Mouse (Mus musculus) erythroblast, embryonic 14.5 days (primary cell): ENCODE data around the gene Olfr1497. TPM values are rescaled to one million over a fixed set of nuclear protein-coding genes. Genes with fewer than 3 reads are reported as not detected.

Experiments used
- H3K27me3 ChIP-seq: 2 replicates; pipeline ENCODE4 v1.6.1; 2012; ENCODE audit warnings: inconsistent platforms; ENCODE audit not compliant: control insufficient read depth
- H3K36me3 ChIP-seq: 2 replicates; pipeline ENCODE4 v1.6.1; 2012; ENCODE audit warnings: mild to moderate bottlenecking, inconsistent platforms; ENCODE audit not compliant: control insufficient read depth
- H3K4me1 ChIP-seq: 2 replicates; pipeline ENCODE4 v1.6.1; 2012; ENCODE audit warnings: inconsistent platforms; ENCODE audit not compliant: control insufficient read depth
- H3K4me3 ChIP-seq: replicated peaks from 2 replicates; pipeline ENCODE3; 2012; ENCODE audit warnings: moderate library complexity, mild to moderate bottlenecking, inconsistent platforms
- H3K9me3 ChIP-seq: 2 replicates; pipeline ENCODE4 v1.6.1; 2012; ENCODE audit warnings: low read length, inconsistent platforms, mixed read lengths; ENCODE audit not compliant: control insufficient read depth
- GATA1 ChIP-seq: IDR thresholded peaks from 2 replicates; pipeline ENCODE4 v1.6.1; 2012; ENCODE audit warnings: low read length, inconsistent platforms, mixed read lengths
- TAL1 ChIP-seq: IDR thresholded peaks from 3 replicates; pipeline ENCODE4 v1.6.1; 2012; ENCODE audit warnings: low read length, inconsistent platforms, mixed read lengths
- polyA plus RNA-seq: library from polyadenylated mRNA; stranded (reverse); fragments of >175 nt; gene quantifications from 2 replicates; pipeline ENCODE4 v1.2.3, GENCODE M21; 2012

Gene Olfr1497
- polyA plus RNA-seq, 1 experiment = not detected

DNA sequence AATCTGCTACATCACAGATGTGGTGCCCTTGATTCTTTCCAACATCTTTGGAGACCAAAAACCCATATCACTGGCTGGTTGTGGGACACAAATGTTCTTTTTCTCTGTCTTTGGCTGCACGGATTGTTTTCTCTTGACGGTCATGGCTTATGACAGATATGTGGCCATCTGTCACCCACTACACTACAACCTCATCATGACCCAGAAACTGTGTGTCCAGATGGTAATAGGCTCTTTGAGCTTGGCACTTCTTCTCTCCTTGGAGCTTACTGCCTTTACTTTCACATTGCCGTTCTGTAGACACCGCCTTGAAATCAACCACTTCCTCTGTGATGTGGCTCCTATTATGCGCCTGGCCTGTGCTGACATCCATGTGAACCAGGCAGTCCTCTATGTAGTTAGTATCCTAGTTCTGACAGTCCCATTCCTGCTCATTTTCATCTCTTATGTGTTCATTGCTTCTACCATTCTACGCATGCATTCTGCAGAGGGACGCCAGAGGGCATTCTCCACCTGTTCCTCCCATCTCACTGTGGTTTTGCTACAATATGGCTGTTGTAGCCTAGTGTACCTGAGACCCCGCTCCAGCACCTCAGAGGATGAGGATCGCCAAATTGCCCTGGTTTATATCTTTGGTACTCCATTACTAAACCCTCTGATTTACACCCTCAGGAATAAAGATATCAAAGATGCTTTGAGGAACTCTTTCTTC lies 29.3 kb downstream of the Olfr1497 start:
- no peaks in the 10 kb centered on the region for H3K4me1 ChIP-seq
- no peaks in the 10 kb centered on the region for H3K27me3 ChIP-seq
- H3K4me3 ChIP-seq = no peak overlapping the region
- H3K9me3 ChIP-seq = peaks cover 4% of the 10 kb centered on the region
- TF ChIP-seq GATA1 (no peak), TAL1 (no peak)
- no peaks in the 10 kb centered on the region for H3K36me3 ChIP-seq

GRCm38 (mm10) chr19:13764306-13764705 lies 33.7 kb downstream of the Olfr1497 start, which contains the start of gene Olfr1495:
Olfr1495 (plus strand) TSS chr19:13764606.
- Histone ChIP-seq H3K4me3 (no peak within 1 kb of the TSS), H3K9me3 (peaks cover 4% of the 10 kb centered on the region), H3K4me1 (no peaks in the 10 kb centered on the region), H3K36me3 (no peaks in the 10 kb centered on the region), H3K27me3 (no peaks in the 10 kb centered on the region)
- TF ChIP-seq GATA1 (no peak), TAL1 (no peak)

DNA sequence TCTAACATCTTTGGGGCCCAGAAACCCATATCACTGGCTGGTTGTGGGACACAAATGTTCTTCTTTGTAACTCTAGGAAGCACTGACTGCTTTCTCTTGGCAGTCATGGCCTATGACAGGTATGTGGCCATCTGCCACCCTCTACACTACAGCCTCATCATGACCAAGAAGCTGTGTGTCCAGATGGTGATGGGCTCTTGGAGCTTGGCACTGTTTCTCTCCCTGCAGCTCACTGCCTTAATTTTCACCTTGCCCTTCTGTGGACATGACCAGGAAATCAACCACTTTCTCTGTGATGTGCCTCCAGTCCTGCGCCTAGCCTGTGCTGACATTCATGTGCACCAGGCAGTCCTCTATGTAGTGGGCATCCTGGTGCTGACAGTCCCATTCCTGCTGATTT lies 48.6 kb downstream of the Olfr1497 start:
- Histone ChIP-seq H3K4me1 (no peaks in the 10 kb centered on the region), H3K36me3 (no peaks in the 10 kb centered on the region), H3K9me3 (peaks cover 8% of the 10 kb centered on the region), H3K27me3 (no peaks in the 10 kb centered on the region), H3K4me3 (no peak overlapping the region)
- no peak for TF ChIP-seq GATA1
- no peak for TF ChIP-seq TAL1

Other genes with a start within 250 kb of the Olfr1497 start
- gene Olfr1484, start 214.7 kb downstream of the Olfr1497 start, polyA plus RNA-seq = 0.01 TPM in 1 of 2 replicates, not detected in the other
- not detected in 2 replicates for gene Olfr1487, start 180.8 kb downstream of the Olfr1497 start, polyA plus RNA-seq
- gene Olfr1489, start 166.6 kb downstream of the Olfr1497 start, polyA plus RNA-seq = not detected in 2 replicates
- gene Olfr1490, start 147.1 kb downstream of the Olfr1497 start, polyA plus RNA-seq = not detected in 2 replicates
- gene Olfr1491, start 100.9 kb downstream of the Olfr1497 start, polyA plus RNA-seq = not detected in 2 replicates
- gene Olfr1493-ps1, start 74.9 kb downstream of the Olfr1497 start, polyA plus RNA-seq = not detected in 2 replicates
- not detected in 2 replicates for gene Olfr1494, start 58.5 kb downstream of the Olfr1497 start, polyA plus RNA-seq
- not detected in 2 replicates for gene Olfr1495, start 33.6 kb downstream of the Olfr1497 start, polyA plus RNA-seq
- gene Olfr1496, start 20.3 kb downstream of the Olfr1497 start, polyA plus RNA-seq = not detected in 2 replicates
- gene Olfr1499, start 21.2 kb upstream of the Olfr1497 start, polyA plus RNA-seq = not detected in 2 replicates
- gene Olfr1500, start 32.3 kb upstream of the Olfr1497 start, polyA plus RNA-seq = not detected in 2 replicates
- not detected in 2 replicates for gene Olfr1501, start 52.5 kb upstream of the Olfr1497 start, polyA plus RNA-seq
- not detected in 2 replicates for gene Olfr1502, start 63.6 kb upstream of the Olfr1497 start, polyA plus RNA-seq
- gene Olfr1504, start 99.7 kb upstream of the Olfr1497 start, polyA plus RNA-seq = not detected in 2 replicates
- not detected in 2 replicates for gene Olfr1505, start 115.3 kb upstream of the Olfr1497 start, polyA plus RNA-seq